Comparison of ENCODE assay signal across 34 mouse cellular contexts in genomic region chr19:43519226-43519625, GRCm38 (mm10). TPM values are rescaled to one million over a fixed set of nuclear protein-coding genes. Genes with fewer than 3 reads are reported as not detected.
DNase-seq lines count a peak whose midpoint lies in the region; ATAC-seq and TF ChIP-seq lines count a peak whose summit lies in the region.
"Had no signal": no experiment of that assay in that cellular context is flagged by ENCODE, and none has a peak within 500 bp of the region (broad histone marks: within the 10 kb centered on the region; RNA-seq: fewer than 3 reads in every experiment).

No protein-coding gene starts in this region.

- no peak overlapping the region for H3K4me3 ChIP-seq in heart, embryonic 16.5 days (ENCODE audit: low read length)
- H3K4me3 ChIP-seq in liver, postnatal 0 days (ENCODE audit: low read depth, low read length), result no peak overlapping the region
- H3K4me3 ChIP-seq in liver, embryonic 12.5 days, result no peak overlapping the region
- H3K4me3 ChIP-seq in olfactory bulb, adult 2 months (ENCODE audit: insufficient read depth, low read depth, low read length), result peak overlapping the region; percentile 16; the same call in 1 of the 2 replicates
- H3K4me3 ChIP-seq: embryonic facial prominence, embryonic 13.5 days; forebrain, embryonic 10.5 days; heart, embryonic 13.5 days; hindbrain, embryonic 12.5 days; intestine, embryonic 15.5 days; liver, embryonic 15.5 days; lung, embryonic 15.5 days; myocyte; neural tube, embryonic 12.5 days had no signal

- WGBS in heart, embryonic 16.5 days, result 87% methylated on average over 10 of the region's 10 CpGs
- WGBS in liver, postnatal 0 days (ENCODE audit: insufficient replicate concordance), result 90% methylated on average over 10 of the region's 10 CpGs
- WGBS in liver, embryonic 12.5 days (ENCODE audit: insufficient replicate concordance), result 91% methylated on average over 10 of the region's 10 CpGs
- 39% methylated on average over 10 of the region's 10 CpGs for WGBS in olfactory bulb, adult 2 months

- no peaks in the 10 kb centered on the region; the same call in 1 of the 2 replicates for H3K9me3 ChIP-seq in heart, embryonic 16.5 days (replicated peaks; ENCODE audit: control insufficient read depth, low read length)
- H3K9me3 ChIP-seq in liver, postnatal 0 days (ENCODE audit: low read length), result no peaks in the 10 kb centered on the region
- no peaks in the 10 kb centered on the region for H3K9me3 ChIP-seq in liver, embryonic 12.5 days (replicated peaks)
- H3K9me3 ChIP-seq: embryonic facial prominence, embryonic 13.5 days; forebrain, embryonic 10.5 days; G1E; heart, embryonic 13.5 days; hindbrain, embryonic 12.5 days; intestine, embryonic 15.5 days; liver, embryonic 15.5 days; lung, embryonic 15.5 days; neural tube, embryonic 12.5 days had no signal

- peaks cover 42% of the 10 kb centered on the region for H3K4me1 ChIP-seq in heart, embryonic 16.5 days (ENCODE audit: control insufficient read depth, insufficient read depth, low read length)
- peaks cover 24% of the 10 kb centered on the region for H3K4me1 ChIP-seq in liver, postnatal 0 days (ENCODE audit: insufficient read depth)
- H3K4me1 ChIP-seq in liver, embryonic 12.5 days, result peaks cover 53% of the 10 kb centered on the region
- H3K4me1 ChIP-seq in olfactory bulb, adult 2 months (ENCODE audit: control insufficient read depth, insufficient read depth, low read length), result peaks cover 36% of the 10 kb centered on the region

- H3K4me2 ChIP-seq in heart, embryonic 16.5 days (ENCODE audit: low read depth, low read length), result no peak overlapping the region
- H3K4me2 ChIP-seq in liver, postnatal 0 days (ENCODE audit: low read depth, low read length), result peak overlapping the region; percentile 38
- H3K4me2 ChIP-seq in liver, embryonic 12.5 days, result no peak overlapping the region
- H3K4me2 ChIP-seq: embryonic facial prominence, embryonic 13.5 days; hindbrain, embryonic 12.5 days; intestine, embryonic 15.5 days; liver, embryonic 15.5 days; lung, embryonic 15.5 days; midbrain, embryonic 11.5 days; neural tube, embryonic 12.5 days had no signal

- no peak for TF ChIP-seq POLR2A in olfactory bulb, adult 2 months (IDR thresholded peaks at IDR 0.05; ENCODE audit: insufficient read depth, low read depth, low read length)

- no peak for TF ChIP-seq EP300 in liver, postnatal 0 days (IDR thresholded peaks at IDR 0.05; ENCODE audit: low read depth)

- 0 out of 2 replicates have a peak overlapping the region, but pooled peaks have one; percentile 26 for H3K9ac ChIP-seq in heart, embryonic 16.5 days (ENCODE audit: low read length)
- H3K9ac ChIP-seq in liver, postnatal 0 days (replicated peaks), result peak overlapping the region; percentile 36
- H3K9ac ChIP-seq in liver, embryonic 12.5 days, result no peak overlapping the region
- H3K9ac ChIP-seq: embryonic facial prominence, embryonic 13.5 days; heart, embryonic 13.5 days; hindbrain, embryonic 12.5 days; intestine, embryonic 15.5 days; liver, embryonic 15.5 days; lung, embryonic 15.5 days; neural tube, embryonic 12.5 days had no signal

- no peak for ATAC-seq in heart, embryonic 16.5 days (replicated peaks; ENCODE audit: extremely low read depth, insufficient read depth, low FRiP score)
- ATAC-seq in liver, postnatal 0 days, result no peak
- no peak for ATAC-seq in liver, embryonic 12.5 days
- ATAC-seq: forebrain, embryonic 16.5 days; hindbrain, postnatal 0 days; intestine, embryonic 15.5 days; midbrain, embryonic 16.5 days had no signal

- no peak for TF ChIP-seq CTCF in liver, postnatal 0 days (IDR thresholded peaks at IDR 0.05; ENCODE audit: low read depth)
- TF ChIP-seq CTCF in olfactory bulb, adult 2 months (IDR thresholded peaks at IDR 0.05; ENCODE audit: insufficient read depth, low read depth, low read length), result no peak

- H3K36me3 ChIP-seq in heart, embryonic 16.5 days (ENCODE audit: control insufficient read depth, insufficient read depth), result peaks cover 8% of the 10 kb centered on the region
- peaks cover 15% of the 10 kb centered on the region; the same call in 1 of the 2 replicates for H3K36me3 ChIP-seq in liver, postnatal 0 days (replicated peaks; ENCODE audit: insufficient read depth, low read length)
- H3K36me3 ChIP-seq in liver, embryonic 12.5 days, result peaks cover 33% of the 10 kb centered on the region
- H3K36me3 ChIP-seq: lung, embryonic 15.5 days had no signal

- no peaks in the 10 kb centered on the region for H3K27me3 ChIP-seq in heart, embryonic 16.5 days (ENCODE audit: control insufficient read depth, insufficient read depth, low read length)
- H3K27me3 ChIP-seq in liver, postnatal 0 days (ENCODE audit: insufficient read depth, low read length), result no peaks in the 10 kb centered on the region
- no peaks in the 10 kb centered on the region for H3K27me3 ChIP-seq in liver, embryonic 12.5 days (replicated peaks)
- H3K27me3 ChIP-seq: embryonic facial prominence, embryonic 13.5 days; heart, embryonic 13.5 days; hindbrain, embryonic 12.5 days; intestine, embryonic 15.5 days; liver, embryonic 15.5 days; lung, embryonic 15.5 days; neural tube, embryonic 12.5 days had no signal

- DNase-seq in heart, adult 8-10 months (ENCODE audit: low spot score), result no peak
- DNase-seq in liver, postnatal 0 days, result no peak
- peak; percentile 69 for DNase-seq in brain, adult 2 months (ENCODE audit: low read depth, low spot score)
- DNase-seq in adipocyte (ENCODE audit: low spot score), result no peak
- DNase-seq: adrenal gland, postnatal 10 days; B cell, adult 2 months; cerebellum, adult 11-12 months; cerebellum, adult 9-11 months; gastrocnemius, postnatal 25 days; heart, adult 18-20 months; heart, postnatal 36 days; kidney, adult 2 months; kidney, postnatal 4 days; left cerebral cortex, postnatal 4 days; spleen, adult 18-20 months; thymus, adult 18-20 months; thymus, postnatal 25 days had no signal

- H3K27ac ChIP-seq in heart, embryonic 16.5 days (ENCODE audit: low read length), result no peak overlapping the region
- H3K27ac ChIP-seq in liver, postnatal 0 days (ENCODE audit: low read depth), result no peak overlapping the region
- no peak overlapping the region for H3K27ac ChIP-seq in liver, embryonic 12.5 days
- H3K27ac ChIP-seq in olfactory bulb, adult 2 months (ENCODE audit: insufficient read depth, low read depth, low read length), result no peak overlapping the region
- H3K27ac ChIP-seq: embryonic facial prominence, embryonic 13.5 days; forebrain, embryonic 10.5 days; hindbrain, embryonic 12.5 days; hindbrain, postnatal 0 days; intestine, embryonic 15.5 days; liver, embryonic 15.5 days; lung, embryonic 15.5 days; neural tube, embryonic 12.5 days had no signal

RNA-seq across cellular contexts. Expression of gene Got1, which starts 5.2 kb away (rescaled TPM):
- polyA plus RNA-seq in heart, embryonic 16.5 days (2015; fragmentation: Nextera tagmentation; extraction: Ambion mirVana), result 271 and 274 TPM in 2 replicates
- 1,000 to 10,000 TPM in 3 of 4 experiments, 100 to 1,000 TPM in 1; 973 to 1,404 (median 1,052) TPM for total RNA-seq in heart, adult 8-10 months (2022)
- polyA plus RNA-seq in liver, postnatal 0 days (2015; fragmentation: Nextera tagmentation; extraction: Ambion mirVana), result 127 and 137 TPM in 2 replicates
- polyA plus RNA-seq in liver, embryonic 12.5 days (2016; fragmentation: Nextera tagmentation; extraction: Ambion mirVana), result 24.0 and 27.6 TPM in 2 replicates
- not detected in 2 replicates for polyA plus RNA-seq in olfactory bulb, adult 2 months (2012; ENCODE audit: insufficient read depth, insufficient read length, low replicate concordance, missing spikeins)
